Mouse (Mus musculus) testis, adult 2 months (tissue): ENCODE measurements around the gene Gm8024.
"Not testable (repeated sequence)": the region's sequence is repeated elsewhere in the genome, so short reads cannot be mapped to it uniquely, and the experiment has no call there.

Experiments used
- CTCF ChIP-seq: fragments of 200-500 bp; IDR thresholded peaks from 2 replicates; pipeline ENCODE4 v1.5.1; 2012; ENCODE audit warnings: low read depth, mild to moderate bottlenecking, inconsistent platforms, low read length, moderate library complexity; ENCODE audit not compliant: control insufficient read depth, insufficient read depth, insufficient replicate concordance
- POLR2A ChIP-seq: fragments of 200-500 bp; IDR thresholded peaks from 2 replicates; pipeline ENCODE4 v1.6.1; 2012; ENCODE audit warnings: low read depth, mild to moderate bottlenecking, inconsistent platforms, low read length, moderate library complexity; ENCODE audit not compliant: control insufficient read depth

DNA sequence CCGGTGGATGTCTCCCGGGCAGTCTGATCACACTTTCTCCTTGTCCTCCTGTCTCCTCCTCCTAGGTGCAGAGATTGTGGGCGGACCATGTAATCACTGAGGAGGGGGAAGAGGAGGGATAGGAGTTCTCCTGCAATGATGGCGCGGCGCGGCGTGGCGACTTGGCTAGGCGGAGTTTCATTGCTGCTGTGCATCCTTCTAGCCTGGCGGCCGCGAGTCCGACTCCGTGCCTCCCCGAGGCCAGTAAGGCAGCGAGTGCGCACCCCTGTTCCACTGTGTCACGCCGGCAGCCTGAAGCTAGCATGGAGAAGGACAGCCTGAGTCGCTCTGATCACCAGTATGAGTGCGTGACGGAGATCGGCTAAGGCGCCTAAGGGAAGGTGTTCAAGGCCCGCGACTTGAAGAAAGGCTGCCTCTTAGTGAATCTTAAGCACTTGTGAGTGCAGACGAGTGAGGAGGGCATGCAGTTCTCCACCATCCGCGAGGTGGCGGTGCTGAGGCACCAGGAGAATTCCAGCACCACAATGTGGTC lies 19.2 kb upstream of the Gm8024 start:
- TF ChIP-seq CTCF, POLR2A: not testable (repeated sequence)
